Mouse (Mus musculus) macrophage (primary cell): ENCODE data around the gene Gm10112. TPM values are rescaled to one million over a fixed set of nuclear protein-coding genes. Genes with fewer than 3 reads are reported as not detected.

ENCODE experiments used
- H3K27ac ChIP-seq: fragments of 350-480 bp; formaldehyde crosslinking; 2 replicates; pipeline ENCODE4 v1.9.0; 2021
- H3K36me3 ChIP-seq: fragments of 350-480 bp; formaldehyde crosslinking; 2 replicates; pipeline ENCODE4 v1.9.0; 2021; ENCODE audit errors: inconsistent target
- H3K4me3 ChIP-seq: fragments of 350-480 bp; formaldehyde crosslinking; 2 replicates; pipeline ENCODE4 v1.9.0; 2021; ENCODE audit errors: inconsistent target
- H3K79me2 ChIP-seq: fragments of 350-480 bp; formaldehyde crosslinking; 2 replicates; pipeline ENCODE4 v1.9.0; 2021; ENCODE audit errors: inconsistent target
- WGBS: methylation state at CpG from one replicate; pipeline ENCODE4 v1.1.7; 2026; ENCODE audit warnings: inconsistent platforms; ENCODE audit not compliant: missing documents; 5-methylcytosine and 5-hydroxymethylcytosine counted together
- polyA plus RNA-seq: library from polyadenylated mRNA; stranded (reverse); fragments of 250-400 nt; gene quantifications from 3 replicates; pipeline ENCODE4 v1.2.4, GENCODE M21; 2018; ENCODE audit warnings: inconsistent platforms
- total RNA-seq, 78 experiments: library from RNA; depleted of rRNA; stranded (reverse); fragments of 250-400 nt; gene quantifications; 1 replicate in 9 of 78; 2 replicates in 24 of 78; 3 replicates in 43 of 78; 4 replicates in 2 of 78; pipeline ENCODE4 v1.2.4; 2018; ENCODE audit warnings: inconsistent platforms in 56 of 78

The Gm10112 gene
- total RNA-seq (2018; cell fraction: chromatin; rRNA removed): not detected
- not detected for total RNA-seq (2018; cell fraction: cytosol; rRNA removed)
- total RNA-seq (2018; cell fraction: nucleus; rRNA removed): not detected
- polyA plus RNA-seq: not detected in 3 replicates

DNA sequence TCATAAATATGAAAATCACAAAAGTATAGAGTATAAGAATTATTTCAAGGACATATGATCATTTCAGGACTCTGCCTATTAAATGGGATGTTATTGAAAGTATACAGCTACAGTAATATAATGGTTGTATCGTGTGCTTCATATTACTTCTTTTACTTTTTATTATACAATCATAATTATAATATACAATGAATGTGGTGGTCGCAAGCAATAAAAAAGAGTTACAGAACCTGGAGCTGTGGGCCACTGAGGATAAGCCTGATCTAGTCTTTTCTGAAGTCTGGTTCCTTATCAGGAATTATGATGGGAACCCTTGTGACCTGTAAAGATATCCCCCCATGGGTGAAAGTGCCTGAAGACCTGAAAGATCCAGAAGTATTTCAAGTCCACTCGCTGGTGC, at the start of gene Gm10112:
TSS of gene Gm10112 (plus strand) at position 301 of the 400 bp plus-strand sequence.
- 87% methylated on average over 3 of the region's 3 CpGs for WGBS
- no peaks in the 10 kb centered on the region for H3K79me2 ChIP-seq
- no peak within 1 kb of the TSS for H3K27ac ChIP-seq
- H3K36me3 ChIP-seq: no peaks in the 10 kb centered on the region
- H3K4me3 ChIP-seq: no peak within 1 kb of the TSS

DNA sequence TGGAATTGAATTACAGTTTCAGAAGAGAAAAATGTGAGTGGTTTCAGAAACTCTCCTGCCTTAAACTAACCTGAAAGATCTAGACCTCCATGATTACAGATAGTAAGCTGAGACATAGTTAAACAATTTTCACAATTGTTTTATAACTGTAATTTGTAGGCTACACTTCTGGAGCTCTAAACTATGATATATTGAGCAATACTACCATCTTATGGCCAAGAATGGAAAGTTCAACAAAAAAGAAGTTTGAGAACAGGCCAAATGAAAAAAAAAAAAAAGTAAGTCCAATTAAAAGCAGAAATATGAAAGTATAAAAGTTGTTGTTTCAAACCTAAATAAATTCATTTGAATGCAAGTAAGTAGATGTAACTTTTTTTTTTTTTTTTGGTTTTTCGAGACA, 21.4 kb downstream of the Gm10112 start:
- H3K36me3 ChIP-seq: no peaks in the 10 kb centered on the region
- no peak overlapping the region for H3K4me3 ChIP-seq
- no CpG with 5 or more reads among the region's 1 CpGs for WGBS
- H3K27ac ChIP-seq: no peak overlapping the region
- no peaks in the 10 kb centered on the region for H3K79me2 ChIP-seq

DNA sequence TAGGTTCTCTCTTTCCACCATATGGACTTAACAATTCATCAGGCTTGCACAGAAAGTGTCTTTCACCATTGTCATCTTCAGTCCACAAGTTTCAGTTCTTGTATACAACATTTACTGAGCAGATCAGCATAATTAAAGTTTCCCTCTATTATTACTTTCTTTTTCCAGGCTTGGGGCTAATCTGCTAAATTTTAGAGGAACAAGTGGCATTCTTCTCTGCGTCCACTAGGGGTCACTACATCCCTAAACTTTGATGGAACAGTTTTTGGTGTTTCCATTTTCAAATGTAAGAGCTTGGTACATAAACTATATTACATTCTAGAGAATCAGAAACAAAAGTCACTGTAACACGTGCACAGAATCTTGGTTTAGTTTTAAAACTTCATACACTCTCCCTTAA, 28.2 kb downstream of the Gm10112 start:
- H3K4me3 ChIP-seq: no peak overlapping the region
- no peaks in the 10 kb centered on the region for H3K79me2 ChIP-seq
- 0% methylated on average over 2 of the region's 2 CpGs for WGBS
- no peaks in the 10 kb centered on the region for H3K36me3 ChIP-seq
- H3K27ac ChIP-seq: no peak overlapping the region

DNA sequence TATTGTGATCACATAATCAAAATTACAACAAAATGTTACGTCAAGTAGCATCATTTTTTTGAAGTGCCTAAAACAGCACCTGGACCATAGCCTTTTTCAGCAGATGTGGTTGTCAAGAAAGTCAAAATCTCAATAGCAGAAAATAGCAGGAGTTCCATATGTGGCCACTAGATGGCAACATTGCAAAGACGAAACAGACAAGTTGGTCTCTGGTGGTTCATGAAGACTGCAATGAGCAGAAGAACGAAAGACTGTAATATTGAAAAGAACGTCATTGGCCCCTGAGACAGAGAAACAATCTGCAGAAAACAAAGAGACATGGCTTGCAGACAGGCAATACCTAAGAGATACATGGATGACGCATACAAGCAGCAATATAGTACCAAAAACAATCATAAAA, 42.1 kb downstream of the Gm10112 start:
- H3K36me3 ChIP-seq: no peaks in the 10 kb centered on the region
- no peak overlapping the region for H3K4me3 ChIP-seq
- WGBS: 23% methylated on average over 5 of the region's 5 CpGs
- no peaks in the 10 kb centered on the region for H3K79me2 ChIP-seq
- no peak overlapping the region for H3K27ac ChIP-seq

Other genes with a start within 250 kb of the Gm10112 start
- not detected in 3 replicates for gene Cylc1, start 57.9 kb upstream of the Gm10112 start, polyA plus RNA-seq